Mouse (Mus musculus): ENCODE measurements around the gene Bcl2l13.

Bcl2l13 gene

DNA sequence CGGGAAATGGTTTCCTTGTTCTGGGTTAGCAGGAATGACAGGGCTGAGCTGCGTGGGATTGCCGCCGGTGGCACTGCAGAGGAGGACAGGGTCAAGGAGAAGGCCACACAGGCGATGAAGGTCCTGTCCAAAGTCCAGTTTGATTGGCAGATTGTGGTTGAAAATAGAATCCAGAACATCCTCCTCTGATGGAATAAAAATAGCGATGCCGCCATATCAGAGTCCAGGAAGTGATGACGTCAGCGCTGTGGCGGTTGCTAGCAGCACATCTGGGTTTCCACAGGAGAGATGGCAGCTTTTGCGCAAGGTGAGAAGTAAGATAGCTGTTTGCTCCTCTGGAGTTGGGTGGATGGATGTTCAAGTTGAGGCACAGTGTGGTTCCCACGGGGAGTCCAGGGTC, 96.6 kb downstream of the Bcl2l13 start:
- DNase-seq: no peak

DNA sequence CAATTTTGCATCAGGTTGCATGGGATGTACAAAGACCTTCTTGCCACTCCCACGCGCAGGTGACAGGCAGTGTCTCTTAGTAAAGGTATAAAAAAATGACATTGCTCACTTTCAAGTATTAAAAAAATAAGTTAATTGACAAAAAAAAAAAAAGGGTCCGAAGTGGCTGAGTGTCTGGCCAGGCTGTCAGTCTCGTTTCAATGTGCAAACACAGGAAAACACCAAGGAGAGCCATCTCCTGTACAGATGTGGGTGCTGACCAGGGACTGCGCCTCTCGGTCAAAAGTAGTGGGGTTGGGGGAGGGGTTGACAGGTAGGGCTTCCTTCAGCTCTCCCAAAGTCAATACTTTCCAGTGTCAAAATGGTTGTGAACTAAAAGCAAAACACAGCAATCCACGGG, 97.7 kb downstream of the Bcl2l13 start:
- DNase-seq: no peak

DNA sequence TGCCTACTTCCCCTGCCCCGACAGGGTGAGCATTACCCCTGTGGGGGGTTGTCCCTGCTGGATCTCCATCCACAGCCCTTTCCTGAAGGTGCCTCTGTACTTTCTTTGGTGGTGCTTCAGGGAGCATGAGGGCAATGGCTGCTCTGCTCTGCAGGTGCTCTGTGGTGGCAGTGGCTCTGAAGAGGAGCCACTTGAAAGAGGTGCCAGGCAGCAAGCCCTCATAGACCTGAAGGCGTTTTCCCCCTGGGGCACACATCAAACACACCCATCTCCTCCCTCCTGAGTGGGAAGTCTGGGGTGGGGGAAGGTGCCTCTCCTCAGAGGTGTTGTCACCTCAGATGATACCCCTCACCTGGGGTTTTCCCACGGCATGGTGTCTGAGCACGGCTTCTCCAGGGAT, 98.2 kb downstream of the Bcl2l13 start:
- no peak for DNase-seq

DNA sequence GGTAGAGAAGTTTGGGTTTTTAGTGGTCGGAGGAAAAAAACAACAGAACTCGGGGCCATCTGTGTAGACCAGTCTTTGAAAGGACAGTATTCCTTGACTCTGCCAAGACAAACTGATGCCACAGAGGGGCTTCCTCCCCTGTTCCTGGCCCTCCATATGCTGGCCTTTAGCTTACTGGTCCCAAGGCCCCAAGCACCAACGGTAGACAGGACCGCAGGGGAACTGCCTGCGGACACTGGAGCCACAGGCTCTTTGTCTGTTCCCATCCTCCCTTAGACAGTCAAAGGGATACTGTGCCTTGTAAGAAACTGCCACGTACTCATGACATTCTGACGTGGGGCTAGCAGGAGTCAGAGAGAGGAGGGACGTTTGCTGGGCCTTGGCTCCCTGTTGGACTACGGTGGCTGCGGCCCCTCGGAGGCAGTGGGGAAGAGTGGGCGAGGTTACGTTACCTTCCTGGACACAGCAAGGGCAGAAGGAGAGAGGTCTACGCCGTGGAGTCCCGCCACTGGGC, 101.1 kb downstream of the Bcl2l13 start:
- DNase-seq: no peak

DNA sequence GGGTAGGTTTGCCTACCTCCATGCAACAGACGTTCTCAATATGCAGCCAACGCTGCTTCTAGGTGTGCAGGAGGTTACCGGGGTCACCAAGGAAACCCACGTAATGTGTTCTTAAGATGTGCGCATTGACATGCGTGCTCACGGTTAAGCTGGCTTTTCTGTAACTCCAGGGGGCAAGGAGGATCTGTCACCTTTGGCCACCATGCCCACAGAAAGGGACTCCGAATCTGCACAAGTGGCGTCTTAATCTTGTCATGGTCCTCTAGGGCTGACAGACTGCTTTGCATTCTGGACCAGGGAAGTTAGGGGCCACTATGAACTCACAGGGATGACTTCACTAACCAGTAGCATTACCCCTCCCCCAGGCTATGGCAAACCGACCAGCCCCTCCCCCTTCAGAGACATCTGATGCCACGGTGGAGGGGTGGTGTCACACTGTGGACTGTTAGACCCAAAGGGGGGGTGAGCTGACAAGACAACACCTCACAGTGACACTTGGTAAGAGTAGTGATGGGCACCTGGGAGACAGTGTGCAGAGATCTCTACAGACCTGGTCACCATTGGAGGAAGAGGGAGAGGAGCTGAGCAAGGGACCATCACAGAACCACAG, 102.1 kb downstream of the Bcl2l13 start:
- DNase-seq: no peak

DNA sequence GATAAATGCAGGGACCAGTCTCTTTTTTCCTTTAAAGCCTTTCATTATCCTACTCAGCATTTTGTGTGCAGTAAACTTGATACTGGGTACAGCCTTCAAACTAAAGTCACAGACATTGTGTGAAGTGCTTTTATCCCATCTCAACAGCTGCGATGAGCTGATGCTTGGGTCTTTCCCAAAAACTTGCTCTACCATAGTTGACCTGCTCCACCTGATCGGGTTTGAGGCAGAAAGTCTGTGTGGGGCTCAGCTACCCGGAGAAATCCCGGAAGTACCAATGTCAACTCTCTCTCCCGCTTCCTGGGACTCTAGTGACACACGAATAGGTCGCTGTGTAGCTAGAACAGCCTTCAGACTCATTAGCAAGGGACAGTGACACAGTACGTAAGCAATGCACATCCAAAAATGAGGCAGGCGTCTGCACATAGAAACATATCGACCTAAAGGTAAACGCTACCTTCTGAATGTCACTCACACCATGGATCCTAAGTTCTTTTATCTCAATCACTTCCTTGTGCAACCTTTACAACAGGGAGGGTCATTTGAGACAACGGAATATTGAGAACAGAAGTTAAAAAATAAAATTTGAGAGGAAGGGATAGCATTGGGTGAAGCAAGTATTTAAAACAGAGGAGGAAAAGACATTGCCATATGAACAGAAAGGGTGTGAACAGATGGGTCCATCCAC, 102.9 kb downstream of the Bcl2l13 start:
- no peak for DNase-seq

DNA sequence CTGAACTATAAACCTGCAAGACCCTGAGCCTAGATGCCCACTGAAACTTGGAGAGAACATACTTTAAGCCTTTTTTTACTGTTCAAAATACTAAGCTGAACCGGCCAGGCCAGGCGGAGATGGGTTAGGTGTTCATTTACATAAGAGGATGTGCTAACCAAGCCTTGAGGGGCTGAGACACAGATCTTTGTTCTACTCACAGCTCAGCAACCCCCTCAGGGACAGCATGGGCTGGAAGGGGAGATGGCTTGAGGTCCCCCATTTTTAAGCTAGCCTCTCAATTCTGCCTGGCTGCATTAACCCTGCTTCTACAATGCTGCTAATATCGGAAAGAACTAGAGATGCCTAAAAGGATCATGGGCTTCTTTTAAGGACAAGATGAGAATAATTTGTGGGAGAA, 103.8 kb downstream of the Bcl2l13 start:
- no peak for DNase-seq

DNA sequence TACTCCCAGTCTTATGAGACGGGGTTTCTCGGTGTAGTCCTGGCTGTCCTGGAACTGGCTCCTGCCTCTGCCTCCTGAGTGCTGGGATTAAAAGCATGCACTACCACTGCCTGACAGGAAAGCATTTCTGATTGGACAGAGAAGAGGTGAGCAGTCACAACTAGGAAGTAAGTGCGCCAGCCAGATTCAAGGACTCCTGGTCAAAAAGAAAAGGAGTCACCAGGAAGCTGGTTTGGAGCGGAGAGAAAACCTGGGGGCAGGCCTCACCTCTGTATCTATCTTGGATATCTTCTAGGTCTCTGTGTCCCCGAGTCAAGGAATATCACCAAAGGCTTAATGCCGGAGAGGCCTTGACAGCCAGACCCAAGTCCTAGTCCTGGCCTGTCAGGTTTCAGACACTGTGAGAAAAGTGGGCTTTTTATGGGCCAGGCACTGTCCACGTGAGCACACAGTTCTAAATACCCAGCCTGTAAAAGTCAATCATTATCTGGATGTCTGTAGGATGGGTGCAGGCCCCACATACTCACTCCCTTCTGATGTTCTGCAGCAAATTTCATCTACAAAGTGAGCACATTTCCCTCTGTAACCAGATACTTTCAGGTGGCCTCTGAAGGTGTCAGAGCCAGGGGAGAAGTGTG, 104.6 kb downstream of the Bcl2l13 start:
- DNase-seq: no peak

DNA sequence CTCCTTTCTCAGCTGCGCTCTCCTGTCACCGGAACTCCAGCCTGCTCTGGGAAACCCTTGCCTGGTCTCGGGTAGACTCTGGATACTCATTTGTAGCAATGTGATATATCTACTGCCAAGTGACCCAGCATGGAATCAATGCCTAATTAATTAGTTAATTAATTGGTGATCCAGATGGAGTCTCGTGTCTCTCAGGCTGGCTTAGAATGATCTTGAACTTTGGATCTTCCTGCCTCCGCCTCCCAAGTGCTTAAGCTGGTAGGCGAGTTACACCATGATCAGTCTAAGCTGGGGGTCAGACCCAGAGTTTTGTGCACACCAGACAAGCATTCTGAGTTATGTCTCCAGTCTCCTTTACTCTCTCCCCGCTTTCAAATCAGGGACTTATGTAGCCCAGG, 105.1 kb downstream of the Bcl2l13 start:
- no peak for DNase-seq

DNA sequence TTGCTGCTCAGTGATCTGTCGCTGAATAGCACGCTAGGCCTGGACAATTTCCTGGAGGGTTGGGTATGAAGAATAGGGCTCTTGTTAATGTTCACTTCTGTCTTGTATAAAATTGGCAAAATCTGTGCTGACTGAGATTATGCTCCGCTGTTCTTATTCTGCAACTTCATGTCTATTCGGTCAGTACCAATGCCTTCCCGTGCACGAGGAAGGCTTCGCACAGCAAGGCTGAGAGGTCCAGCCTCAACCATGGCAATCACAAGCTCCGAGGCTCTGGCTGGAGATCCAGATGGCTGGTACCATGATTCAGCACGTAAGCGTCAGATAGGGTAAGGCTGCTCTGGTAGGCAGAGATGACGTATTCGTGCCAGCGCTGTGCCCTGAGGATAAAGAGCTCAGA, 105.6 kb downstream of the Bcl2l13 start:
- no peak for DNase-seq

Data from right cerebral cortex, postnatal 14 days (tissue).